Mouse (Mus musculus): ENCODE measurements around the gene Tpsb2. TPM values are rescaled to one million over a fixed set of nuclear protein-coding genes. Genes with fewer than 3 reads are reported as not detected.

Gene Tpsb2
- total RNA-seq, 2 experiments from 2014 or later: 86.0 to 110 TPM

GRCm38 (mm10) chr17:25405224-25405895 is 39.3 kb downstream of the Tpsb2 start:
- no peak for DNase-seq (ENCODE audit: low spot score in 2 of 2)

DNA sequence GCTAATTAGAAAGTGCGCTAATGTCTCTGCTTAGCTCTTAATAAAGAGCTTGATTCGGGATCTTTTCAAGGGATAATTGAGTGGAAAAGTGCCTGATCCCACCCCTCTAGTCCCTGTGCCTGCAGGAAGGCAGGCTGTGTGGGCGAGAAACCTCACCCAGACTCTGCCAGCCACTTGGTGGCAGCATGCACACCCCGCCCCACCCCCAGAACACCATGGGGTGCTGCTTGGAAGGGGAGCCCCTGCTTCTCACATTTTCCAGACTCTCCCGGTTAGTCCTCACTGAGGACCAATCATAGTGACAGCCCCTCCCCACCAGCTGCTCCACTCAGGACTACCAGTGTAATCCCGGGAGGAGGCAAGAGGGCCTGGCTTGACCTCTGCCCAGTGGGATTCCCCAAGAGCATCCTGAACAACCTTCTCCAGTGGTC is 39.9 kb downstream of the Tpsb2 start:
- DNase-seq (ENCODE audit: low spot score in 2 of 2): no peak

GRCm38 (mm10) chr17:25407352-25407751 is 41.2 kb downstream of the Tpsb2 start:
- no peak for DNase-seq (ENCODE audit: low spot score in 2 of 2)

DNA sequence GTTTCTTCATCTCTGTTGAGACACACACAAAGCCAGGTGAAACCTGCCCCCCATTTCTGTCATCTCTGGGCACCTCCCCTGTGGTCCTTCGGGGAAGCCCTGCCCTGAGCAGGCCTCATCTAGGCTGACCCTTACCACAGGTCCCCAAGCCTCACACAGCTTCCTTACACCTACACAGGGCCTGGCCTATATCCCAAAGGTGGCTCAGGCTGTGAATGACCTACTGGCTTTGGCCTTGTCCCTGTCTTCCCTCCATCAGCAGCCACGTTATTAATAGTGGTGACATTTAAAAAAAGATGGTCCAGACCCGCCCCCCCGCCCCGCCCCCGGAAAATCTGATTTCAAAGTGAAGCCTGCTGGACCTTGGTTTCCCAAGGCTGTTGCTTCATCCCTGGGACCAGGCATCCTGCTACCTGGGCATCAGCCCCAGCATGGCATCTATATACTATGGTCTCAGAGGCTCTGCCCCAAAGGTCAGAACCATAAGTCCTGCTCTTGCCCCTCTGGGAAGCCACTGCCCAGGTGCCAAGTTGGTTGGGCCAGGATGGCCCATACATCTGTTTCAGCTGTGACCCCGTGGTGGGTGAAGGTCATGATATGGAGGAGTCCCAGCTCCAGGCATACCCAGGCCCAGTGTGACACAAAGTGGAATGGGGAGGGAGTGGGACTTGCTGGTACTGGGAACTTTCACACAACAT is 42.3 kb downstream of the Tpsb2 start:
- no peak for DNase-seq (ENCODE audit: low spot score in 2 of 2)

GRCm38 (mm10) chr17:25409621-25410020 is 43.5 kb downstream of the Tpsb2 start:
- no peak for DNase-seq (ENCODE audit: low spot score in 2 of 2)

GRCm38 (mm10) chr17:25410180-25410579 is 44.1 kb downstream of the Tpsb2 start:
- DNase-seq (ENCODE audit: low spot score in 2 of 2): no peak

- DNase-seq (ENCODE audit: low spot score in 2 of 2): no peak
These were observed 44.7 kb downstream of the Tpsb2 start for GRCm38 (mm10) chr17:25410786-25411185.

DNA sequence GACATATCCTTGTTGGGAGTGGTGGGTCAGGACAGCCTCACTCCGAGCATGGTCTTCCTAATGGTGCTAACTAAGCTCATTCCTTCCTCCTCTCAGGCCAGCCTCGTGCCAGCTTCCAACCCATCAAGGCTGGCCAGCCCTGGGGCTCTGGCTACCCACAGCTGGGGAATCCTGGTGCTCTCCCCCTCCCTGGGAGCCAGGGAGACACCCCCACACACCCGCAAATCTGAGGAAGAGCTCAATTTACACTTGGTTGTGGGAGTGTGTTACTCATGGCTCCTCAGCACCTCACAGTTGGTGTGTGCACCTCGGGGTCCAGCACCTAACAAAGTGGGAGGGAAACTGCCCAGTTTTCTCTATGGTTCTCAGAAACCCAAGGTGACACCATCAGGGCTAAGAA is 45.1 kb downstream of the Tpsb2 start:
- DNase-seq (ENCODE audit: low spot score in 2 of 2): no peak

- DNase-seq (ENCODE audit: low spot score in 2 of 2): no peak
These were observed 48.1 kb downstream of the Tpsb2 start for GRCm38 (mm10) chr17:25414209-25414608.

- no peak for DNase-seq (ENCODE audit: low spot score in 2 of 2)
These were observed 48.8 kb downstream of the Tpsb2 start for GRCm38 (mm10) chr17:25414917-25415316.

DNA sequence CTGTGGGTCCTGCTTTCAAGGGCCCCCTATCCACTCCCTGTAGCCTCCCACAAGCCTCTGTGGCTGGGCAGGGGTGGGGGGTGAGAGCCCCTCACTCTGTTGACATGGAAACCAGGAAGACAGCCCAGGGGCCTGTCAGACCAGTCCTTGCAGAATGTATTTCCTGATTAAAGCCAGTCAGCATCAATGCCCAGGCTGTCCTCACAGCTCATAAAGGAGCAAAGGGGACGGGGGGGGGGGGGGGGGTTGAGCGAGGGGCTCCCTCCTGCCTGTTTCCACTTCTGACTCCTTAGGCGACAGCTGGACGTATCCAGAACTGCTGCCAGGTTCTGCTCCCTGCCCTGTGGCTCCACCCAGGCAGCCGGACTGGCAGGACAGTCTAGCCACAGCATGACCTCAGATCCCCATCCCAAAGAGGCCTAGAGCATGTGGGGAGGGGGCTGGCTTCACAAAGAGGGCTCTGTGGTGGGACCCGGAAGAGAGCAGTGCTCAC is 49.4 kb downstream of the Tpsb2 start:
- no peak for DNase-seq (ENCODE audit: low spot score in 2 of 2)

DNA sequence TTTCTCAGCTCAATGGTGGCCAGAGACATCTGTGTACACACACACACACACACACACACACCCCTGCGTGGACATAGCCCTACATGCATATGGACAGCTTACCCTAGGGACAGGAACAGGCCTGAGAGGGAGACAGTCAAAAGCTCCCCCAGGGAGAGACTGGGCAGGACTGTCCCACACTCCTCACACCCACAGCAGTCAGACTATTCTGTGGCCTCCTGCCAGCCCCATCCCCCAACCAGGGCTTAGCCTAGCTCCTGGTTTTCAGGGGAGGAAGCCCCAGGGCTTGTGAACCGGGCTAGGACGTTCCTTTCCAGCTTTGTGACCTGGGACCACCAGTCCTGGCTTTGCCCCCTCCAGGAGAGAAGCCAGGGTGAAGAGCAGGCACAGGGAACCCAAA is 50.1 kb downstream of the Tpsb2 start:
- DNase-seq (ENCODE audit: low spot score in 2 of 2): peak in 1 of 2 experiments; percentile 38

DNA sequence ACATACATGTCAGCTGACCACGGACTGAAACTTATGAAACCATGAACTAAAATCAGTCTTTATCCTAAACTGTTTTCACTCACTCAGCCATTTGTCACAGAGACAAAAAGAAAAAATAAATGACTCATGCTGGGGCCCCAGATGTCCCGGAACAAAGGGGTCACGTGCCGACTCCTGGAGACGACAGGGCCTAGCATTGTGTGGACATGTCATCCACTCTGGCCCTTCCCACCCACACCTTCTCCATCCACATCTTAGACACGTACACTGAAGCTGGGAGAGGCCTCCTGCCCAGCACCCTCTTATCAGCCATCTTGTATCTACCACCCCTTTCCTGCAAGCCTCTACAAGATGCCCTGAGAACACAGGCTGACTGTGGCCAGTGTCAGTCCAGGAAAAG is 51.9 kb downstream of the Tpsb2 start:
- DNase-seq (ENCODE audit: low spot score in 2 of 2): no peak

Other genes with a start within 250 kb of the Tpsb2 start
- 10 to 100 TPM in 1 of 2 experiments, 1 to 10 TPM in 1; 6.0 to 12.6 TPM for gene Ptx4, start 245.5 kb upstream of the Tpsb2 start, total RNA-seq (2021)
- gene Clcn7, start 232.9 kb upstream of the Tpsb2 start, total RNA-seq (2021): 10 to 100 TPM; 23.0 to 25.0 TPM
- under 1 TPM; 0.15 to 0.21 TPM for gene Ccdc154, start 203.8 kb upstream of the Tpsb2 start, total RNA-seq (2021)
- not detected for gene Gm38655, start 190.8 kb upstream of the Tpsb2 start, total RNA-seq (2021)
- 10 to 100 TPM; 12.5 to 12.9 TPM for gene BC003965, start 181.8 kb upstream of the Tpsb2 start, total RNA-seq (2021)
- gene Unkl, start 177.9 kb upstream of the Tpsb2 start, total RNA-seq (2021): 10 to 100 TPM in 1 of 2 experiments, 1 to 10 TPM in 1; 9.5 to 12.6 TPM
- 10 to 100 TPM; 14.9 to 16.2 TPM for gene Gnptg, start 126.2 kb upstream of the Tpsb2 start, total RNA-seq (2021)
- gene Tsr3, start 126.1 kb upstream of the Tpsb2 start, total RNA-seq (2021): 10 to 100 TPM; 25.5 to 26.4 TPM
- under 1 TPM in 1 of 2 experiments, not detected in 1; 0.54 TPM for gene Baiap3, start 109.9 kb upstream of the Tpsb2 start, total RNA-seq (2021)
- gene Ube2i, start 91.7 kb upstream of the Tpsb2 start, total RNA-seq (2021): 100 to 1,000 TPM; 178 to 203 TPM
- gene Prss34, start 67.9 kb upstream of the Tpsb2 start, total RNA-seq (2021): 10 to 100 TPM; 18.4 to 21.5 TPM
- gene Prss28, start 57.7 kb upstream of the Tpsb2 start, total RNA-seq (2021): not detected
- not detected for gene Prss29, start 47.7 kb upstream of the Tpsb2 start, total RNA-seq (2021)
- 10 to 100 TPM; 34.5 to 40.2 TPM for gene Tpsab1, start 20.7 kb upstream of the Tpsb2 start, total RNA-seq (2021)
- gene Tpsg1, start 3.0 kb downstream of the Tpsb2 start, total RNA-seq (2021): under 1 TPM; 0.54 to 0.60 TPM
- gene Cacna1h, start 67.5 kb downstream of the Tpsb2 start, total RNA-seq (2021): 10 to 100 TPM; 20.2 to 22.7 TPM
- gene Tekt4, start 88.3 kb downstream of the Tpsb2 start, total RNA-seq (2021): not detected
- gene Sstr5, start 131.0 kb downstream of the Tpsb2 start, total RNA-seq (2021): not detected
- gene Sox8, start 204.4 kb downstream of the Tpsb2 start, total RNA-seq (2021): 10 to 100 TPM; 26.9 to 33.7 TPM
- gene Lmf1, start 212.8 kb downstream of the Tpsb2 start, total RNA-seq (2021): 10 to 100 TPM; 16.1 to 18.8 TPM